Mouse (Mus musculus) retina, postnatal 7 days (tissue): ENCODE results near the gene Kiss1r.
A peak's percentile ranks its signal among the peaks of the same experiment; 100 is the strongest.

Source experiments
- DNase-seq: peaks from one replicate; pipeline ENCODE4 v3.0.0-alpha.2; 2012; ENCODE audit warnings: low read depth, low spot score

Gene Kiss1r

GRCm38 (mm10) chr10:79924998-79925784 is 8.4 kb downstream of the Kiss1r start:
- DNase-seq: peak; percentile 79

- no peak for DNase-seq
Measured at GRCm38 (mm10) chr10:79925785-79926490, 9.2 kb downstream of the Kiss1r start.

- DNase-seq: peak; percentile 80
Measured at GRCm38 (mm10) chr10:79926491-79927323, 9.9 kb downstream of the Kiss1r start, which contains the start of gene Arid3a. TSS of gene Arid3a (plus strand) at chr10:79927043.

GRCm38 (mm10) chr10:79927324-79928029 is 10.7 kb downstream of the Kiss1r start:
- DNase-seq: no peak

GRCm38 (mm10) chr10:79928030-79928694 is 11.4 kb downstream of the Kiss1r start:
- DNase-seq: no peak

GRCm38 (mm10) chr10:79928907-79929701 is 12.3 kb downstream of the Kiss1r start:
- no peak for DNase-seq

- DNase-seq: no peak
Measured at GRCm38 (mm10) chr10:79929967-79930825, 13.4 kb downstream of the Kiss1r start.

GRCm38 (mm10) chr10:79930826-79931186 is 14.0 kb downstream of the Kiss1r start:
- no peak for DNase-seq

- no peak for DNase-seq
Measured at GRCm38 (mm10) chr10:79931797-79932196, 15.0 kb downstream of the Kiss1r start.

- no peak for DNase-seq
Measured at GRCm38 (mm10) chr10:79932736-79933135, 16.0 kb downstream of the Kiss1r start.

GRCm38 (mm10) chr10:79933145-79933679 is 16.4 kb downstream of the Kiss1r start:
- DNase-seq: no peak

- DNase-seq: no peak
Measured at GRCm38 (mm10) chr10:79933861-79934260, 17.1 kb downstream of the Kiss1r start.

- no peak for DNase-seq
Measured at GRCm38 (mm10) chr10:79934272-79934721, 17.5 kb downstream of the Kiss1r start.

- DNase-seq: no peak
Measured at GRCm38 (mm10) chr10:79934794-79935569, 18.2 kb downstream of the Kiss1r start.

- no peak for DNase-seq
Measured at GRCm38 (mm10) chr10:79936284-79936910, 19.6 kb downstream of the Kiss1r start.

- DNase-seq: no peak
Measured at GRCm38 (mm10) chr10:79936911-79937441, 20.2 kb downstream of the Kiss1r start.
